Mouse (Mus musculus) left cerebral cortex, postnatal 14 days (tissue): ENCODE results near the gene Cadm2. TPM values are rescaled to one million over a fixed set of nuclear protein-coding genes. Genes with fewer than 3 reads are reported as not detected.

ENCODE experiments used
- DNase-seq, 2 experiments: peaks; one replicate each; pipeline ENCODE4 v3.0.0; 2021 to 2022; ENCODE audit warnings: low spot score in 2 of 2, mixed read lengths in 1 of 2
- intact Hi-C: fragments of 180-260 bp; cut with DNase I; formaldehyde crosslinking; loops from one replicate; pipeline ENCODE4 v1.15.1; 2025
- total RNA-seq, 2 experiments: library from RNA; stranded (reverse); gene quantifications; 2 replicates each; pipeline ENCODE4 v1.2.3; 2021

Gene Cadm2
- total RNA-seq, 2 experiments from 2014 or later: 306 to 358 TPM

DNA sequence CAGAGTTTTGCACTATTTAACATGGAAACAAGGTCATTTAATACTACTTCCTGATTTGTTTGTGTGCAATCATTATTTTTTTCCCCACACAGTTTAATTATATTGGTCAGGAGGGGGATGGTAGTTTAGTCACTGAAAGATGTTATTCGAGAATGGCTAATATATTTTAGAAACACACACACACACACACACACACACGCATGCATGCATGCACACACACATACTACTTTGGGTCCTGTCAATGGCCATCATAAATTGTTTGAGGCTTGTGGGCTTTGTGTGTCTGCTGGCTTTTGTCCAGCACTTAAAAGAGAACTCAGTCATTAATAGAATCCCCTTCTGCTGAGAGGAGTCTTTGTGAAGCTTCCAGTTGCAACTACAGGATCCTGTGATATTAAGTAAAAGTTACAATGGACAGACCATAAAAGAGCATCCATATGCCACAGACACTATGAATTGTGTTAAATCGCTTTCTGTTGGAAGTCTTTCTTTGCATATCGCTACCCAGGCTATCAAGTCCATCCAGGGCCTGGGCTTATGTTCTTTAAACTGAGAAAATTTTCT is 427.8 kb downstream of the Cadm2 start:
- DNase-seq: no peak
- intact Hi-C loops: no loop called here

GRCm38 (mm10) chr16:67192395-67192794 is 428.3 kb downstream of the Cadm2 start:
- no peak for DNase-seq
- intact Hi-C loops: no loop called here

DNA sequence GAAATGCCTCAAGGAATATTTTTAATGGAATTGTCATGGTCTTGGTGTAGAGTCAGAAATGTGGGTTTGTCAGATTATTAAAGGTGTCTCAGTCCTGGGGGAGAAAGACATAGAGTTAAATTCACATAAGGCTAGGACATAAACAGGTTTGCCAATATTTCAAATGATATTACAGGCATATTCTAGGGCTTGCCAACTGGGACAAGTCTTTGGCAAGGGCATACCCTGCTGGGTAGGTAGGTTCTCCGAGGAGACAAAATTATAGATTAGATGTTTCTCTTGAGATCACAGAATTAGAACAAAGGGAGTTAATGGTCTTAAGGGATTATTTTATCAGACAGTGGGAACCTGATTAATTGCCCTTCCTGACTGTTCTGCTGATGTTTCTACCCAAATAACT is 434.4 kb downstream of the Cadm2 start:
- no peak for DNase-seq
- intact Hi-C loops: no loop called here

DNA sequence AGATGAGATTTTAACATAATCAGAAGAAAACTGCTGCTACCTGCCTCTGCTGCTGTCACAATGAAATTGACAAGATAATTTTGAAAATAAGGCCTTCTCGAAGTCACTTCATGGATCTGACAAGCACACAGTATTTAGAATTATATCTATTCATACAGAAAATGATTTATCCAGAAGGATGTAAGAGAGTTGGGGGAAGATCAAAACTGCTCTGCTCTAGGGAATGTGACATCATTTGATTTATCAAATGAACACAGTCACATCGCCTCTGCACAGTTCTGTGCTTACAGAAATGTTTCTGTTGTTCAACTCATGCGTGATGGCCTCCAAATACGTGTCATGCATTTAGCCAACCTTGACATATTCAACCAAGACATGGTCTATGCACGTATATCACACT is 437.8 kb downstream of the Cadm2 start:
- intact Hi-C loops: no loop called here
- DNase-seq: no peak

DNA sequence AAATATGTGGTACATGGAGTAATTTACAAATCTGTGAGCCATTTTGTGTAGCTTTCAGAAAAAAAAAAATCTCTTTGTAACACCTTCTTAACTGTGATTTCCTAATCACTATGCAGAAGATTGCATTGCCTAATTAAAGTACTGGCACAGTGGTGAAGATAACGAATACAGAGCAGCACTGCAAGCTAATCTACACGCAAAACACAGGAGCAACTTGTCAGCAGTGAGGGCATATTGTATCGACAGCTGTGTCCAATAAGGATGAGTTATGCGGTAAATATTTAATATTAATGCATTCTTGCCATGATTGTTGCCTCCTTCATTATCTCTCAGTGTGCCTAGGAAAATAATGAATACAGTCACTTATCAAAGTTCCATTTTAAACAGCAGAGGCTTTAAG is 445.3 kb downstream of the Cadm2 start:
- intact Hi-C loops: no loop called here
- no peak for DNase-seq

DNA sequence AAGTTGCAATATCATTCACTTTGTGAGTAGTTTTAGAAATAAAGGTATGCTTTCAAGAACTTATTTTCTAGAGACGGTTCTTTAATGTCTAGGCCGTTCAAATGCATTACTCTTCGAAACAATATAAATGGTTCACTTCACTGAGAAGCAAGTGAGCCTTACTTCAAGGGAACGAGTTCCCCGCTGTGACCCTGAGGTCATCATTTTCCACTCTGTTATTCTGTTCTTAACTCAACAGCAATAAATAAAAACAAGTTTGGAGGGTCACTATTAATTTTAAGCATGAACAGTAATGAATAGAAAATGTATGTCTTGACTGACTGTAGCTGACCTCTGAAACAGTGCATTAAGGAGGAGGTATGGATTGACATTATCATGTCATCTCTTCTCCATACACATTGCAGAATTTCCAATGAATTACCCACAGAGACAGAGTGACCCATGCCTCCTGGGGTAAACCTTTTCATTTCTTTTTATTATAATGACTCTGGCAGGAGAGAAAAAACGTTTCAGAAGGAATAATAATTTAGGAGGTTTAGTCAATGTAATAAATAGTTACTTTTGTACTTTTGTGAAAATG is 458.4 kb downstream of the Cadm2 start:
- intact Hi-C loops: no loop called here
- no peak for DNase-seq

DNA sequence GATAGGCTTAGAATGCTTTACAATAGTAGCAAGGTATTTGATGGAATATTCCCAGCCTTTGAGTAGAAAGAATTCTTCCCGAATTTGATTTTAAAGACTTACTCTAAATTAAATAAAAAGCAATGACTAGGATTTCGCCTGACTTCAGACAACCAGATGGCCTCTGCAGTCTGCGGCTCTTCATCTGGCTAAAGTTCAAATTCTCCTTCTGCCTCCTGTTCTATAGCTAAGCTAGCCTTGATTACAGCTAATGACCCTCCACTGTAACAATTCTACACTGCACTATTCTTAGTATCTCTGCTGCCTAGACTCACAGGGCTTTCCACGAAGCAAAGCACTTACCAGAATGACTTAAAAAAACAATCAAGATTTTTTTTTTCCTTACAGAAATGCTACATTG is 495.9 kb downstream of the Cadm2 start:
- intact Hi-C loops: no loop called here
- no peak for DNase-seq

DNA sequence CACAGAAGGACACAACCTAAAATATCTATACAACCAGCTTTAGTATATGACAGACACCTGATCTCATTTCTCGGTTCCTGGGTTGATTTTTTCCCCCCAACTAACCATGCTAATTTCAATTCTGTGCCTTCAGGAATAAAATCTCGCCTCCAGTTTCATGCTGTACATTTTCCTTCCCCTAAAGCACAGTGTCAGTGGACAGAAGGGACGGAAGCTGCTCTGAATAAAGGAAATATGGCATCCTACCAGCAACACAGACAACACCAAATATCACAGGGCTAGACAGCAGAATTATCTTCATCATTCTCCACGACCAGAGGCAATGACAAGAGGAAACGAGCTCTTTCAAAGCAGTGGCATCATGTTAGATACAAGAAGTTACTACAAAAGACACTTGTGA is 498.2 kb downstream of the Cadm2 start:
- no peak for DNase-seq
- intact Hi-C loops: no loop called here

GRCm38 (mm10) chr16:67121781-67122180 is 498.9 kb downstream of the Cadm2 start:
- no peak for DNase-seq
- intact Hi-C loops: no loop called here

GRCm38 (mm10) chr16:67106478-67107061 is 514.1 kb downstream of the Cadm2 start:
- DNase-seq: no peak
- intact Hi-C loops: no loop called here

DNA sequence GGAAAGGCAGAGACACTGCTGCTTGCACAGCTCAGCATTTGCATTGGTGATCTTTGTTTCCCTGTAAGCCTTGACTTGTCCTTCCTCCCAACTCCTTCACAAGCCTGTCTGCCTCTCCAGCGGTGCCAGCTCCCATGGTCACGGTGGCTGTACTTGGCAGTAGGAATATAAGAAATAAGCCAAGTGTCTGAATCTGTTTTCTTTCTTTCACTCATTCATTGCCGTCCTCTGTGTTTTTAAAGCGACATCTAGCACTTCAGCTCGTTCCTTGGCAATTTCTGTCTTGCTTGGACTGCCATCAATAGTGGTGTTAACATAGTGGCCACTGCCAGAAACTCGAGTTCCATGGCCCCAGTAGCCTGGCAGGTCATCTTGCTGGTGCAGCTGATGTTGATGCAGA is 524.0 kb downstream of the Cadm2 start:
- DNase-seq: peak in 1 of 2 experiments; percentile 28
- intact Hi-C loops: loop anchor here (10.0 kb wide), 1 partner anchor 518 kb away; no protein-coding TSS in a partner anchor

DNA sequence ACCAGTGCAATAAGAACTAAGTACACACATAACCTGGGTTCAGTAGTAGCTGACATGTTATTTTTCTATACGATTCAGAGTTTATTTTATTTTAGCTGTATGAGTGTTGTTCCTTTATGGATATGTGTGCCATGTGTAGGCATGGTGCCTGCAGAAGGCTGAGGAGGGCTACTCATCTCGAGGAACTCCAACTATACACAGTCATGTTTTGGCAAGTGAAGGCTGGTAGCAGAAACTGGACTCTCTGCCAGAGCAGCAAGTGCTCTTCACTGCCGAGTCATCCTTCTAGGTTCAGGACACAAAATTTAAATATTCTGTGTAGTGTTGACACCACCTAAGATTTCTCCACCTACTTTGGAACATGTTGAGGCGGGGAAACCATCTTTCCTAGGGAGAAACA is 524.8 kb downstream of the Cadm2 start:
- intact Hi-C loops: loop anchor here (10.0 kb wide), 1 partner anchor 519 kb away; no protein-coding TSS in a partner anchor
- DNase-seq: no peak

DNA sequence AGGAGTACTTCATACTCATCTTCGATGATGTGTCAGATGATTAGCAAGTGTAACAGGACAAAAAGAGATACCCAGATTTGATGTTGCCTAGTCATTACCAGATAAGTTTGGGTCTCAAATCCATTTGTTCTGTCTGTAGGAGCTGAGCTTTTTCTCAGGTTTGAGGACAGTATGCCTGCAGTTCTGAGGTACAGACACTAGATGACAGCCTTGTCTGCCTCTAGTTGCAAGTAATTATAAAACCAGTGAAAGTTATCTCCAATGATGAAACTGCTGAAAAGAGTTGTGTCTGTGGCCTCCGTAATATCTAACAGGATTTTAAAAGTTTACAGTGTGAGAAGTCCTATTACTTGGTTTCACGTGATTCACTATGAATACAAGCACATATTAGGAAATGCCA is 531.0 kb downstream of the Cadm2 start:
- DNase-seq: peak; percentile 67 to 74
- intact Hi-C loops: loop anchor here (10.0 kb wide), 1 partner anchor 525 kb away; no protein-coding TSS in a partner anchor

- intact Hi-C loops: no loop called here
- no peak for DNase-seq
These were observed 541.4 kb downstream of the Cadm2 start for GRCm38 (mm10) chr16:67079318-67079717.

- intact Hi-C loops: no loop called here
- DNase-seq: no peak
These were observed 544.4 kb downstream of the Cadm2 start for GRCm38 (mm10) chr16:67076169-67076895.

DNA sequence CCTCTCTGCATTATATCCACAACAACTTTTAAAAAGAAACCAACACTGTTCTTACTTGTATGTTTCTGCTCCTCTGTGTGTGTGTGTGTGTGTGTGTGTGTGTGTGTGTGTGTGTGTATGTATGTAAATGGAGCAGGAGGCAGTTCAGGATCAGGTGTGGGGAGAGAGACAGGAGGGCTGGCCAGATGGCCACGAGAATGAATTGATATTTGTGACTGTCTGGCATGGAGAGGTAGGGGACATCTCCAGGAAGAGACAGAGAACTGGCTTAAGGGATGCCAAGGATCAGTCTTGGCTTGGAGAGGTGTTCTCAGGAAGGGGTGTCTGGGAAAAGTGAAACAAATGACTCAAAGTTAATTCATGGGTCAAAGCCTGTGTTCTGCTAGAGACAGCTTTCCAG is 552.2 kb downstream of the Cadm2 start:
- no peak for DNase-seq
- intact Hi-C loops: no loop called here

- intact Hi-C loops: no loop called here
- no peak for DNase-seq
These were observed 589.8 kb downstream of the Cadm2 start for GRCm38 (mm10) chr16:67030918-67031317.

DNA sequence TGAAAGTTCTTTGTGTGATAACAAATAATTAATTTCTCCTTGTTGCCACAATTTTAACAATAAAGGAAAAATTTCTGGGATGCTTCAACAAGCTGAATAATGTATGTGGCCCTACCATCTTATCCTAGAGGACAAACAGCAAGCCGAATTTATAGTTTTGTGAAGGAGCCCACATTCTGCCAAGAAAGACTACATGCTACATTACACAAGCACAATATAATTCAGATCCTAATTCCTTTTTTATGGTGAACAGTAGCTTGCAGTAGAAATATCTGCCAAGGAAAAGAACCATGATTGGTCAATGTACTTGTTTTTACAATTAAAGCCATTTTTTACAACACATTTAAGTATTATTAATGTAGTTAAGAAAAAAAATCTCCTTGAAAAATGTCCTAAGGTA is 600.9 kb downstream of the Cadm2 start:
- intact Hi-C loops: no loop called here
- no peak for DNase-seq

- intact Hi-C loops: no loop called here
- DNase-seq: no peak
These were observed 603.0 kb downstream of the Cadm2 start for GRCm38 (mm10) chr16:67017710-67018109.

DNA sequence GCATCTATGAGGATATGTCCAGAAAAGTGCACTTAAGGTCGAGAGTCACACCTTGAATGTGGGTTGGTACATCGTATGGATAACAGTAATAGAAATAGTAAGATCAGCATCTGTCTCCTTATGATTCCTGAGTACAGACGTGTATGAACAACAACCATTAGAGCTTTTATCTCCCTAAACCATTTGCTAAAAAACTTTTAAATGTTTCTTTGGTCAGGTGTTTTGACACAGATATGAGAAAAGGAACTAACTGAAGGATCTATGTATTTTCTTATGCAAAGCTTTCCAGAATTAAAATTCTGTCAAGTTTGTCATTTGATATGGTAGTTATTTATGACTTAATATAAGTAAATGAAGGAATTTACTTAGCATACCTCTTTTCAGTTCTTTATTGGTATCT is 617.5 kb downstream of the Cadm2 start:
- intact Hi-C loops: no loop called here
- DNase-seq: no peak

DNA sequence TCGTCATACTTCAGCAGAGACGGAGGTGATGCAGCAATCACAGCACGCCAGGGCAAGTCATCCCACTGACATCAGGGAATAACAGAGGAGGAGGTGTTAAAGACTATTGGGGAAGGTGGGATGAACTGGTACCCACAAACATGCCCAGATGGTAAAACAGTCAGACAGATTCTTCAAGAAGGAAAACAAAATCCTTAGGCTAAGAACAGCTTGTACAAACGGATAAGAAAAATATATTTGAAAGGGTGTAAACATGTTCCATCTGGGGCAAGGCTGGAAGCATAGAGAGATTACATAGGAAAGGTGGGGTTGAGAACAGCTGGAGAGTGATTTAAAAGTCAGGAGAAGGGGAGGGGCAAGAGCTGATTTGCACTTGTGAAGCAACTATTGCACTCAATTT is 619.0 kb downstream of the Cadm2 start:
- peak; percentile 28 to 43 for DNase-seq
- intact Hi-C loops: no loop called here
